In genomic region chr2:158602663-158603062, GRCm38 (mm10) we compare ENCODE assay signal across 17 mouse cellular contexts. TPM values are rescaled to one million over a fixed set of nuclear protein-coding genes. Genes with fewer than 3 reads are reported as not detected.
DNase-seq lines count a peak whose midpoint lies in the region; ATAC-seq and TF ChIP-seq lines count a peak whose summit lies in the region.
"Had no signal": no experiment of that assay in that cellular context is flagged by ENCODE, and none has a peak within 500 bp of the region (broad histone marks: within the 10 kb centered on the region; RNA-seq: fewer than 3 reads in every experiment).

No protein-coding gene starts in this region.

- H3K27ac ChIP-seq in forebrain, embryonic 14.5 days (ENCODE audit: low read depth, low read length), result peak overlapping the region; percentile 40
- peak overlapping the region; percentile 74 for H3K27ac ChIP-seq in hindbrain, embryonic 14.5 days
- peak overlapping the region; percentile 21; the same call in 1 of the 2 replicates for H3K27ac ChIP-seq in midbrain, postnatal 0 days (ENCODE audit: low read depth, low read length)
- H3K27ac ChIP-seq: embryonic facial prominence, embryonic 15.5 days; lung, embryonic 15.5 days had no signal

- peak overlapping the region; percentile 8; the same call in 1 of the 2 replicates for H3K4me3 ChIP-seq in forebrain, embryonic 14.5 days (ENCODE audit: low read depth, low read length)
- peak overlapping the region; percentile 0; the same call in 1 of the 2 replicates for H3K4me3 ChIP-seq in hindbrain, embryonic 14.5 days (replicated peaks; ENCODE audit: low read length)
- no peak overlapping the region for H3K4me3 ChIP-seq in midbrain, postnatal 0 days (ENCODE audit: low read depth, low read length)
- H3K4me3 ChIP-seq: embryonic facial prominence, embryonic 15.5 days; lung, embryonic 15.5 days had no signal

- ATAC-seq in forebrain, embryonic 14.5 days, result peak; percentile 19; the same call in 1 of the 2 replicates
- ATAC-seq in hindbrain, embryonic 14.5 days (ENCODE audit: low FRiP score), result peak; percentile 39
- ATAC-seq in midbrain, postnatal 0 days (ENCODE audit: low FRiP score), result no peak
- ATAC-seq: CD4-positive, CD25-positive, alpha-beta regulatory T cell, adult 4 months had no signal

- H3K9ac ChIP-seq in forebrain, embryonic 14.5 days (ENCODE audit: low read length), result peak overlapping the region; percentile 25; the same call in 1 of the 2 replicates
- no peak overlapping the region for H3K9ac ChIP-seq in hindbrain, embryonic 14.5 days
- no peak overlapping the region for H3K9ac ChIP-seq in midbrain, postnatal 0 days (replicated peaks; ENCODE audit: low read length, poor library complexity, severe bottlenecking)
- H3K9ac ChIP-seq: embryonic facial prominence, embryonic 15.5 days; lung, embryonic 15.5 days had no signal

- intact Hi-C loops in left cerebral cortex, postnatal 4 days (cut with DNase I), result no loop called here
- intact Hi-C loops in left cerebral cortex, postnatal 10 days (cut with DNase I), result no loop called here

- no peaks in the 10 kb centered on the region for H3K9me3 ChIP-seq in forebrain, embryonic 14.5 days (replicated peaks; ENCODE audit: control insufficient read depth, low read length)
- no peaks in the 10 kb centered on the region for H3K9me3 ChIP-seq in hindbrain, embryonic 14.5 days (ENCODE audit: control insufficient read depth, low read length)
- no peaks in the 10 kb centered on the region for H3K9me3 ChIP-seq in midbrain, postnatal 0 days (ENCODE audit: low read length)
- H3K9me3 ChIP-seq: embryonic facial prominence, embryonic 15.5 days; lung, embryonic 15.5 days had no signal

- H3K36me3 ChIP-seq in forebrain, embryonic 14.5 days (ENCODE audit: control insufficient read depth, insufficient read depth, low read length), result no peaks in the 10 kb centered on the region
- H3K36me3 ChIP-seq in hindbrain, embryonic 14.5 days (replicated peaks; ENCODE audit: control insufficient read depth, insufficient read depth), result no peaks in the 10 kb centered on the region; the same call in 1 of the 2 replicates
- no peaks in the 10 kb centered on the region for H3K36me3 ChIP-seq in midbrain, postnatal 0 days (ENCODE audit: insufficient read depth, low read length)
- H3K36me3 ChIP-seq: embryonic facial prominence, embryonic 15.5 days; lung, embryonic 15.5 days had no signal

- H3K4me1 ChIP-seq in forebrain, embryonic 14.5 days (ENCODE audit: control insufficient read depth, insufficient read depth, low read length), result peaks cover 8% of the 10 kb centered on the region
- H3K4me1 ChIP-seq in hindbrain, embryonic 14.5 days (replicated peaks; ENCODE audit: control insufficient read depth, insufficient read depth, low read length), result peaks cover 32% of the 10 kb centered on the region
- H3K4me1 ChIP-seq in midbrain, postnatal 0 days (ENCODE audit: insufficient read depth, low read length), result no peaks in the 10 kb centered on the region
- H3K4me1 ChIP-seq: embryonic facial prominence, embryonic 15.5 days; lung, embryonic 15.5 days had no signal

- peak overlapping the region; percentile 40 for H3K4me2 ChIP-seq in forebrain, embryonic 14.5 days (ENCODE audit: low read length)
- peak overlapping the region; percentile 40 for H3K4me2 ChIP-seq in hindbrain, embryonic 14.5 days (replicated peaks)
- peak overlapping the region; percentile 28; the same call in 1 of the 2 replicates for H3K4me2 ChIP-seq in midbrain, postnatal 0 days (ENCODE audit: low read depth, low read length, poor library complexity, severe bottlenecking)
- H3K4me2 ChIP-seq: embryonic facial prominence, embryonic 15.5 days; lung, embryonic 15.5 days had no signal

- H3K27me3 ChIP-seq in forebrain, embryonic 14.5 days (replicated peaks; ENCODE audit: control insufficient read depth, insufficient read depth, low read length), result peaks cover 6% of the 10 kb centered on the region
- peaks cover 21% of the 10 kb centered on the region for H3K27me3 ChIP-seq in hindbrain, embryonic 14.5 days (ENCODE audit: control insufficient read depth, insufficient read depth, low read length)
- no peaks in the 10 kb centered on the region for H3K27me3 ChIP-seq in midbrain, postnatal 0 days (ENCODE audit: insufficient read depth, low read length)

- WGBS in forebrain, embryonic 14.5 days, result 25% methylated on average over 15 of the region's 15 CpGs
- 12% methylated on average over 15 of the region's 15 CpGs for WGBS in hindbrain, embryonic 14.5 days
- 23% methylated on average over 15 of the region's 15 CpGs for WGBS in midbrain, postnatal 0 days

- TF ChIP-seq CTCF in midbrain, postnatal 0 days (IDR thresholded peaks at IDR 0.05), result no peak

- peak; percentile 47 for DNase-seq in left cerebral cortex, postnatal 4 days
- no peak for DNase-seq in left cerebral cortex, postnatal 10 days (ENCODE audit: extremely low spot score in 1 of 2, low spot score in 2 of 2)
- DNase-seq in forebrain, embryonic 14.5 days (ENCODE audit: low spot score), result no peak
- peak; percentile 41 for DNase-seq in hindbrain, embryonic 14.5 days (ENCODE audit: low spot score)
- peak; percentile 45 for DNase-seq in midbrain, postnatal 0 days (ENCODE audit: low spot score)
- no peak for DNase-seq in adrenal gland, postnatal 25 days
- no peak for DNase-seq in heart, adult 9 months (ENCODE audit: low spot score in 2 of 2)
- DNase-seq: cerebellum, adult 2 months; heart, adult 18-20 months; kidney, adult 11 months; thymus, postnatal 14 days had no signal

RNA-seq across cellular contexts. Expression of gene Slc32a1, which starts 7.9 kb away (rescaled TPM):
- 10 to 100 TPM; 41.8 to 59.9 TPM for total RNA-seq in left cerebral cortex, postnatal 4 days (2021)
- 10 to 100 TPM; 80.8 to 96.0 TPM for total RNA-seq in left cerebral cortex, postnatal 10 days (2021)
- polyA plus RNA-seq in forebrain, embryonic 14.5 days (2014; fragmentation: Nextera tagmentation; extraction: Ambion mirVana), result 4.6 and 6.4 TPM in 2 replicates
- polyA plus RNA-seq in hindbrain, embryonic 14.5 days (2014; fragmentation: Nextera tagmentation; extraction: Ambion mirVana), result 8.7 and 11.5 TPM in 2 replicates
- 53.9 and 63.6 TPM in 2 replicates for total RNA-seq in midbrain, postnatal 0 days (2014; rRNA removed)
- polyA plus RNA-seq in midbrain, postnatal 0 days (2015; fragmentation: Nextera tagmentation; extraction: Ambion mirVana), result 14.3 and 14.4 TPM in 2 replicates
- total RNA-seq in adrenal gland, postnatal 25 days (2021), result not detected in 2 replicates
- total RNA-seq: heart, adult 18-20 months; heart, postnatal 25 days; megakaryocyte-erythroid progenitor cell, adult 5-6 weeks had no signal
- polyA plus RNA-seq: CD4-positive, CD25-positive, alpha-beta regulatory T cell, adult 4 months; limb, embryonic 11.5 days; lung, embryonic 15.5 days had no signal

RNA-seq across cellular contexts. Expression of gene Actr5, which starts 22.0 kb away (rescaled TPM):
- total RNA-seq in left cerebral cortex, postnatal 4 days (2021), result 10 to 100 TPM; 14.3 to 15.5 TPM
- total RNA-seq in left cerebral cortex, postnatal 10 days (2021), result 10 to 100 TPM in 1 of 2 experiments, 1 to 10 TPM in 1; 9.7 to 11.7 TPM
- 10.4 and 12.8 TPM in 2 replicates for polyA plus RNA-seq in forebrain, embryonic 14.5 days (2014; fragmentation: Nextera tagmentation; extraction: Ambion mirVana)
- polyA plus RNA-seq in hindbrain, embryonic 14.5 days (2014; fragmentation: Nextera tagmentation; extraction: Ambion mirVana), result 14.6 TPM in 2 replicates
- 18.5 and 25.4 TPM in 2 replicates for total RNA-seq in midbrain, postnatal 0 days (2014; rRNA removed)
- polyA plus RNA-seq in midbrain, postnatal 0 days (2015; fragmentation: Nextera tagmentation; extraction: Ambion mirVana), result 8.8 and 10.6 TPM in 2 replicates
- total RNA-seq in adrenal gland, postnatal 25 days (2021), result 9.9 and 14.8 TPM in 2 replicates

Comparison
In these comparisons a context has a peak if more than half of its experiments do, and no peak if none do; other contexts are left out.
1. DNase-seq: peak in left cerebral cortex, postnatal 4 days (single experiment), hindbrain, embryonic 14.5 days (single experiment) and midbrain, postnatal 0 days (single experiment); none in left cerebral cortex, postnatal 10 days (0 of 2), forebrain, embryonic 14.5 days (single experiment), adrenal gland, postnatal 25 days (single experiment) and heart, adult 9 months (0 of 2).
2. H3K27ac ChIP-seq: peak in every context shown above with its lines; median percentile 74 in hindbrain, embryonic 14.5 days; 40 in forebrain, embryonic 14.5 days; 21 in midbrain, postnatal 0 days.
3. RNA of gene Slc32a1, which starts 7.9 kb away (total RNA-seq): 80.8 to 96.0 TPM in left cerebral cortex, postnatal 10 days, 53.9 to 63.6 TPM in midbrain, postnatal 0 days and 41.8 to 59.9 TPM in left cerebral cortex, postnatal 4 days; not detected in adrenal gland, postnatal 25 days; every median in the first group is over 10 times any median in the second.
4. Peak in every context shown above with its lines, with median percentiles within 50 percentile points of each other: H3K4me2 ChIP-seq.